Mouse (Mus musculus) forebrain, postnatal 0 days (tissue): ENCODE results near the gene Gab1. TPM values are rescaled to one million over a fixed set of nuclear protein-coding genes. Genes with fewer than 3 reads are reported as not detected.

ENCODE experiments used
- ATAC-seq: fragments of 200-750 bp; cut with Nextera tagmentation; 2 replicates; pipeline ENCODE4 v1.8.0; 2017; ENCODE audit warnings: mild to moderate bottlenecking, moderate library complexity
- DNase-seq: peaks from one replicate; pipeline ENCODE4 v3.0.0-alpha.2; 2015
- H3K27ac ChIP-seq: fragments of 300-500 bp; sonication (generic); 2 replicates; pipeline ENCODE4 v1.5.1; 2014; ENCODE audit warnings: low read depth, mild to moderate bottlenecking, antibody characterized with exemption, low read length, moderate library complexity, mixed read lengths
- H3K27me3 ChIP-seq: fragments of 300-500 bp; sonication (generic); 2 replicates; pipeline ENCODE4 v1.6.1; 2014; ENCODE audit warnings: mild to moderate bottlenecking, low read length, mixed read lengths; ENCODE audit not compliant: insufficient read depth
- H3K36me3 ChIP-seq: fragments of 300-500 bp; sonication (generic); 2 replicates; pipeline ENCODE4 v1.6.1; 2014; ENCODE audit warnings: mild to moderate bottlenecking, moderate library complexity; ENCODE audit not compliant: insufficient read depth
- H3K4me1 ChIP-seq: fragments of 300-500 bp; sonication (generic); 2 replicates; pipeline ENCODE4 v1.6.1; 2014; ENCODE audit warnings: antibody characterized with exemption; ENCODE audit not compliant: insufficient read depth
- H3K4me2 ChIP-seq: fragments of 300-500 bp; sonication (generic); 2 replicates; pipeline ENCODE4 v1.6.1; 2014; ENCODE audit warnings: low read depth, mild to moderate bottlenecking, moderate library complexity
- H3K4me3 ChIP-seq: fragments of 300-500 bp; sonication (generic); 2 replicates; pipeline ENCODE4 v1.5.1; 2014; ENCODE audit warnings: low read depth, low read length, mixed read lengths
- H3K9ac ChIP-seq: fragments of 300-500 bp; sonication (generic); 2 replicates; pipeline ENCODE4 v1.6.1; 2014; ENCODE audit warnings: mild to moderate bottlenecking
- H3K9me3 ChIP-seq: fragments of 300-500 bp; sonication (generic); 2 replicates; pipeline ENCODE4 v1.6.1; 2016; ENCODE audit warnings: low read length
- CTCF ChIP-seq: sonication (generic); IDR thresholded peaks from 2 replicates; pipeline ENCODE4 v1.5.1; 2016; ENCODE audit warnings: antibody characterized with exemption, control low read depth, low read depth
- WGBS: fragments of 180-500 bp; shearing (Covaris S2); extraction: QIAGEN DNeasy Blood & Tissue Kit; methylation state at CpG from one replicate; pipeline ENCODE4 v1.1.7; 2014; 5-methylcytosine and 5-hydroxymethylcytosine counted together
- polyA plus RNA-seq: library from polyadenylated mRNA; unstranded; fragments of >200 nt; fragmentation: Nextera tagmentation; extraction: Ambion mirVana; gene quantifications from 2 replicates; pipeline ENCODE4 v1.2.1, GENCODE M21; 2015
- total RNA-seq: library from RNA; depleted of rRNA; stranded (reverse); fragments of >200 nt; gene quantifications from 2 replicates; pipeline ENCODE4 v1.2.3, GENCODE M21; 2014

Gab1 gene
- total and polyA plus RNA-seq, 2 experiments from 2014 or later, result 9.8 to 15.7 TPM

DNA sequence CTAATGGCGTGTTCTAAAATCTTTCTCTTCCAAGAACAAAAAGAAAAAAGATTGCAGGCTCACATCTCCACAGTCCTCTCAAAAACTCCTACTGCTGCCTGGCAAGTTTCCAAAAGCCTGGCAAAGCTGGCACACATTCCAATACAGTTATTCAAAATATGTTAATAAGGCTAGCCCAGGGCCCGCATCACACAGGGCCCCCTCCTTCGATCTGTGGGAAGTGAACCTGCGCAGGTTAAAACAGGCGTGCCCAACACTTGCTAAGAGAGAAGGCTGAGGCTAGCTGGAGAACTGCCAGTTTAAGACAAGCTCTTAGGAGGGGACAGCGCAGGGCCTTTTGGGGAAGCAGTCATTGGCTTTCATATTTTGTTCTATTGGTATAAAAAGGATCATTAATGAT lies 23.7 kb downstream of the Gab1 start:
- DNase-seq, result peak; percentile 76
- Histone ChIP-seq H3K9me3 (no peaks in the 10 kb centered on the region), H3K9ac (no peak overlapping the region), H3K36me3 (no peaks in the 10 kb centered on the region), H3K27ac (no peak overlapping the region), H3K4me3 (no peak overlapping the region), H3K27me3 (no peaks in the 10 kb centered on the region), H3K4me1 (peaks cover 5% of the 10 kb centered on the region; the same call in 1 of the 2 replicates), H3K4me2 (no peak overlapping the region)
- WGBS, result 28% methylated on average over 6 of the region's 6 CpGs
- peak; percentile 61 for ATAC-seq
- no peak for TF ChIP-seq CTCF

DNA sequence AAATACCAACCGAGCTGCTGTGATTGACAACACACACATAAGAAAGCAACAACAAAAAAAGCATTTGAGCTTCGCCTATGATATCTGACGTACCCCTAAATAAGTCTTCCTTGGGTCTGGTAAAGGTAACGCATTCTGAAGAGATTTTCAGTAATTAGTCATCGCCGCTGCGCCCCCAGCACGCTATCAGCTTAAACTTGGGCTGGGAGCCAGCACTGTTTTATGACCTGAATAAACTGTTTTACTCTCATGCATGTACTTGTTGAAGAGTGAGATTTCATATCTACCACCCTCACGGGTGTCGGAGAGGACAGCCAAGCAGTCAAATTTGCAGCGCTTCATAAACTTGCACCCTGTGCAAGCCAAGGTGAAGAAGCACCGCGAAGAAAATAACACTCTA lies 26.7 kb downstream of the Gab1 start:
- H3K27ac ChIP-seq, result no peak overlapping the region

GRCm38 (mm10) chr8:80853208-80853607 lies 27.1 kb downstream of the Gab1 start:
- Histone ChIP-seq H3K27me3 (no peaks in the 10 kb centered on the region), H3K4me2 (no peak overlapping the region), H3K36me3 (no peaks in the 10 kb centered on the region), H3K4me3 (no peak overlapping the region), H3K9ac (no peak overlapping the region), H3K9me3 (no peaks in the 10 kb centered on the region), H3K27ac (no peak overlapping the region), H3K4me1 (peaks cover 5% of the 10 kb centered on the region; the same call in 1 of the 2 replicates)
- no peak for DNase-seq
- 51% methylated on average over 6 of the region's 6 CpGs for WGBS
- TF ChIP-seq CTCF, result no peak
- ATAC-seq, result no peak

More for the DNA sequence above, 26.7 kb downstream of the Gab1 start:
- Histone ChIP-seq H3K4me1 (peaks cover 5% of the 10 kb centered on the region; the same call in 1 of the 2 replicates), H3K36me3 (no peaks in the 10 kb centered on the region), H3K4me2 (no peak overlapping the region), H3K9me3 (no peaks in the 10 kb centered on the region), H3K4me3 (no peak overlapping the region), H3K27me3 (no peaks in the 10 kb centered on the region), H3K9ac (no peak overlapping the region)
- DNase-seq (no peak), ATAC-seq (no peak)
- no peak for TF ChIP-seq CTCF
- WGBS, result 38% methylated on average over 13 of the region's 13 CpGs

DNA sequence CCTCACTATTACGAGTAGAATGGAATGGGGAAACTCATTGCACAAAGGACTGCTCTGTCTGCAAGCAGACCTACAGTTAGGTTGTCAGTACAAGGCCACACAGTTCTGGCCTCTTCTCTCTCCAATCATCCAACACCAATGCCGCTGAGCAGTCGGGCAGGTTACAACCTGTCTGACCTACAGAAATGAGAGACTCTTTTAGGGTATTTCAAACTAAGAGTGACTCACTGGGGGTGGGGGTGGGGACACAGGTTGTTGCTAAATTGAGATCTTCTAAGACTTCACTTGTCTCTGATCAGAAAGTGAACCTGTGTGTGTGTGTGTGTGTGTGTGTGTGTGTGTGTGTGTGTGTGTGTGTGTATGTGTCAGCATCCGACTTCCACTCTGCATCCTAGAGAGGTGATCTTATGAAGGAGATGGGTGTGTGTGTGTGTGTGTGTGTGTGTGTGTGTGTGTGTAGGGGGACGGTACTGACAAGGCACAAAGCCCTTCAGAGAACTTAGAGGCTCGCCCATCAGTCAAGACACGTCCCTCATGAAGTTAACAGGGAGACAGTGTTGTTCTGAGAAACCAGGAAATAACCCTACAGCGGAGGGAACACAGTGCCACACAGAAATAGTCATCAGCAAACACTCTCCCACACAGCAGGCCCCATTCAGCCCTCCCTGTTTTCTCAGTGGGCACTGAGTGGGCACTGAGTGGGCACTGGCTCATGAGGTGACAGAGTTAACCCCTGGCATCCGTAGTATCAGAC lies 27.7 kb downstream of the Gab1 start:
- Histone ChIP-seq H3K27me3 (no peaks in the 10 kb centered on the region), H3K4me3 (no peak overlapping the region), H3K4me2 (no peak overlapping the region), H3K36me3 (no peaks in the 10 kb centered on the region), H3K9me3 (no peaks in the 10 kb centered on the region), H3K9ac (no peak overlapping the region), H3K27ac (no peak overlapping the region), H3K4me1 (peaks cover 5% of the 10 kb centered on the region; the same call in 1 of the 2 replicates)
- TF ChIP-seq CTCF, result no peak
- no peak for DNase-seq
- peak; percentile 40 for ATAC-seq
- 79% methylated on average over 9 of the region's 9 CpGs for WGBS

DNA sequence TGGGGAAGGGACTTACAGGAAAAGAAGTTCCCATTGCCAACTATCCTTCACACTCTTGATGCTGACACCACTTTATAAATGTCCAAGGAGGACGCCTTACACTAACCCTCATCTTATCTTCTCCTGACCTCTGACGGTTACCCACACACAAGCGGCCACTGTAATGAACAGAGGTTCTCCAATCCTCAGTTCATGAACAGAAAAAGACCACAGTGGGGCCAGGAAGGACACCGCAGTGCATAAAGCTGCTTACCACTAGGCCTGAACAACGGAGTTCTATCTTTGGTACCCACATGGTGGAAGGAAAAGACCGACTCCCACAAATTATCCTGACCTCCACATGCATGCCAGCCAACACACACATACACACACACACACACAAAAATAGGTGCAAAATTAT lies 28.7 kb downstream of the Gab1 start:
- no peaks in the 10 kb centered on the region for H3K9me3 ChIP-seq
- H3K4me1 ChIP-seq, result peaks cover 4% of the 10 kb centered on the region; the same call in 1 of the 2 replicates
- ATAC-seq, result no peak
- no peak overlapping the region for H3K27ac ChIP-seq
- no peak for TF ChIP-seq CTCF
- no peak overlapping the region for H3K4me2 ChIP-seq
- H3K4me3 ChIP-seq, result no peak overlapping the region
- H3K36me3 ChIP-seq, result no peaks in the 10 kb centered on the region
- 83% methylated on average over 6 of the region's 6 CpGs for whole genome bisulfite sequencing
- no peak for DNase-seq
- H3K9ac ChIP-seq, result no peak overlapping the region
- no peaks in the 10 kb centered on the region for H3K27me3 ChIP-seq

GRCm38 (mm10) chr8:80850013-80850412 lies 30.3 kb downstream of the Gab1 start:
- DNase-seq, result no peak
- no peak overlapping the region for H3K9ac ChIP-seq
- H3K4me2 ChIP-seq, result no peak overlapping the region
- no peak overlapping the region for H3K27ac ChIP-seq
- TF ChIP-seq CTCF, result no peak
- H3K27me3 ChIP-seq, result no peaks in the 10 kb centered on the region
- WGBS, result 91% methylated on average over 4 of the region's 4 CpGs
- no peaks in the 10 kb centered on the region for H3K36me3 ChIP-seq
- H3K4me3 ChIP-seq, result no peak overlapping the region
- no peaks in the 10 kb centered on the region for H3K4me1 ChIP-seq
- no peak for ATAC-seq
- no peaks in the 10 kb centered on the region for H3K9me3 ChIP-seq

- DNase-seq, result no peak
- no peak for ATAC-seq
- no peak overlapping the region for H3K4me2 ChIP-seq
- no peaks in the 10 kb centered on the region for H3K9me3 ChIP-seq
- H3K4me3 ChIP-seq, result no peak overlapping the region
- no peak overlapping the region for H3K9ac ChIP-seq
- no peak for TF ChIP-seq CTCF
- no peaks in the 10 kb centered on the region for H3K27me3 ChIP-seq
- WGBS, result 78% methylated on average over 11 of the region's 11 CpGs
- H3K4me1 ChIP-seq, result no peaks in the 10 kb centered on the region
- no peaks in the 10 kb centered on the region for H3K36me3 ChIP-seq
- no peak overlapping the region for H3K27ac ChIP-seq
These were observed 31.7 kb downstream of the Gab1 start for GRCm38 (mm10) chr8:80848631-80849030.
